Mouse (Mus musculus) C2C12 (cell line): ENCODE data around the gene Papolb.

Experiments
- CEBPB ChIP-seq: IDR thresholded peaks from one replicate; pipeline ENCODE4 v1.6.1; 2011; ENCODE audit warnings: low read depth, mild to moderate bottlenecking, control low read depth, moderate library complexity
- CTCF ChIP-seq: IDR thresholded peaks from one replicate; pipeline ENCODE4 v1.5.1; 2011; ENCODE audit not compliant: control insufficient read depth, insufficient read depth, insufficient read length
- FOSL1 ChIP-seq: IDR thresholded peaks from one replicate; pipeline ENCODE4 v1.8.0; 2011; ENCODE audit warnings: mild to moderate bottlenecking, low read length; ENCODE audit not compliant: poor library complexity, insufficient read depth, severe bottlenecking
- MAX ChIP-seq: IDR thresholded peaks from one replicate; pipeline ENCODE4 v1.6.1; 2011; ENCODE audit warnings: mild to moderate bottlenecking, control low read depth
- MYOD1 ChIP-seq: IDR thresholded peaks from one replicate; pipeline ENCODE4 v1.6.1; 2011; ENCODE audit warnings: low read depth; ENCODE audit not compliant: control insufficient read depth, insufficient read length
- MYOG ChIP-seq: IDR thresholded peaks from one replicate; pipeline ENCODE4 v1.6.1; 2011; ENCODE audit not compliant: control insufficient read depth, insufficient read length; ENCODE audit errors: extremely low read depth
- USF1 ChIP-seq: IDR thresholded peaks from one replicate; pipeline ENCODE4 v1.6.1; 2011; ENCODE audit warnings: low read depth, mild to moderate bottlenecking, control low read depth, moderate library complexity

GRCm38 (mm10) chr5:142493307-142493706, 36.6 kb downstream of the Papolb start:
- no peak for TF ChIP-seq CTCF
- no peak for TF ChIP-seq USF1
- no peak for TF ChIP-seq MAX
- no peak for TF ChIP-seq CEBPB
- TF ChIP-seq MYOG = no peak
- TF ChIP-seq FOSL1 = no peak
- TF ChIP-seq MYOD1 = no peak
